Mouse (Mus musculus): ENCODE data around the gene Dact1.

GRCm38 (mm10) chr12:71345471-71345870 is 35.8 kb downstream of the Dact1 start:
- TF ChIP-seq CTCF (IDR thresholded peaks at IDR 0.05; ENCODE audit: borderline replicate concordance, insufficient read depth, low read length) (no peak), POLR2A (IDR thresholded peaks at IDR 0.05; ENCODE audit: low read depth, low read length) (no peak)

Measured in embryonic fibroblast, embryonic 13.5 days (primary cell).